Mouse (Mus musculus): ENCODE results near the gene Wdr95. TPM values are rescaled to one million over a fixed set of nuclear protein-coding genes. Genes with fewer than 3 reads are reported as not detected.

Wdr95 gene
- total and polyA plus RNA-seq, 3 experiments: not detected

- Histone ChIP-seq H3K4me1 (ENCODE audit: control insufficient read depth in 1 of 2, insufficient read depth in 2 of 2, low read length in 2 of 2) (no peaks in the 10 kb centered on the region), H3K9ac (ENCODE audit: control insufficient read depth, low read depth, low read length, poor library complexity, severe bottlenecking) (no peak overlapping the region), H3K79me2 (ENCODE audit: control insufficient read depth, insufficient read depth, low read length, poor library complexity) (no peaks in the 10 kb centered on the region), H3K4me3 (ENCODE audit: control insufficient read depth in 1 of 2, insufficient read depth in 1 of 2, low read depth in 2 of 2, low read length in 2 of 2) (no peak overlapping the region), H3K36me3 (ENCODE audit: control insufficient read depth in 1 of 2, insufficient read depth in 2 of 2, low read length in 2 of 2) (no peaks in the 10 kb centered on the region), H3K27ac (ENCODE audit: control insufficient read depth, low read depth, low read length) (no peak overlapping the region), H3K27me3 (ENCODE audit: control insufficient read depth in 1 of 2, insufficient read depth in 2 of 2, low read length in 2 of 2) (no peaks in the 10 kb centered on the region), H3K9me3 (replicated peaks; ENCODE audit: insufficient read depth, low read length) (no peaks in the 10 kb centered on the region)
- TF ChIP-seq ZNF384 (IDR thresholded peaks at IDR 0.05; ENCODE audit: low read depth, low read length) (no peak), SIN3A (IDR thresholded peaks at IDR 0.05; ENCODE audit: low read length) (no peak), NELFE (IDR thresholded peaks at IDR 0.05; ENCODE audit: low read depth, low read length) (no peak), HCFC1 (IDR thresholded peaks at IDR 0.05; ENCODE audit: low read depth, low read length) (no peak), BHLHE40 (IDR thresholded peaks at IDR 0.05; ENCODE audit: borderline replicate concordance, low read depth, low read length) (no peak), MAFK (IDR thresholded peaks at IDR 0.05; ENCODE audit: borderline replicate concordance, low read depth, low read length) (no peak)
- DNase-seq (ENCODE audit: low read depth, low spot score): no peak
Observed at GRCm38 (mm10) chr5:149560903-149561588, 32.6 kb downstream of the Wdr95 start.

GRCm38 (mm10) chr5:149566026-149566425, 37.5 kb downstream of the Wdr95 start:
- DNase-seq (ENCODE audit: low read depth, low spot score): no peak
- Histone ChIP-seq H3K4me1 (ENCODE audit: control insufficient read depth in 1 of 2, insufficient read depth in 2 of 2, low read length in 2 of 2) (no peaks in the 10 kb centered on the region), H3K36me3 (ENCODE audit: control insufficient read depth in 1 of 2, insufficient read depth in 2 of 2, low read length in 2 of 2) (no peaks in the 10 kb centered on the region), H3K9me3 (replicated peaks; ENCODE audit: insufficient read depth, low read length) (no peaks in the 10 kb centered on the region), H3K4me3 (ENCODE audit: control insufficient read depth in 1 of 2, insufficient read depth in 1 of 2, low read depth in 2 of 2, low read length in 2 of 2) (no peak overlapping the region), H3K79me2 (ENCODE audit: control insufficient read depth, insufficient read depth, low read length, poor library complexity) (no peaks in the 10 kb centered on the region), H3K27me3 (ENCODE audit: control insufficient read depth in 1 of 2, insufficient read depth in 2 of 2, low read length in 2 of 2) (no peaks in the 10 kb centered on the region), H3K9ac (ENCODE audit: control insufficient read depth, low read depth, low read length, poor library complexity, severe bottlenecking) (no peak overlapping the region), H3K27ac (ENCODE audit: control insufficient read depth, low read depth, low read length) (no peak overlapping the region)
- TF ChIP-seq CHD1 (IDR thresholded peaks at IDR 0.05; ENCODE audit: low read depth, low read length): no peak
- TF ChIP-seq SMC3 (IDR thresholded peaks at IDR 0.05; ENCODE audit: low read depth, low read length): no peak
- TF ChIP-seq CHD2 (IDR thresholded peaks at IDR 0.05; ENCODE audit: low read length): no peak
- TF ChIP-seq E2F4 (IDR thresholded peaks at IDR 0.05; ENCODE audit: borderline replicate concordance, low read depth, low read length): no peak
- no peak for TF ChIP-seq ZC3H11A (IDR thresholded peaks at IDR 0.05; ENCODE audit: low read depth, low read length)
- no peak for TF ChIP-seq POLR2AphosphoS2 (IDR thresholded peaks at IDR 0.05; ENCODE audit: low read length)
- no peak for TF ChIP-seq POLR2A (IDR thresholded peaks at IDR 0.05; ENCODE audit: control insufficient read depth in 1 of 2, insufficient read depth in 1 of 2, low read depth in 1 of 2, low read length in 2 of 2, poor library complexity in 1 of 2)
- no peak for TF ChIP-seq RAD21 (IDR thresholded peaks at IDR 0.05; ENCODE audit: low read depth, low read length)
- TF ChIP-seq TBP (IDR thresholded peaks at IDR 0.05; ENCODE audit: low read depth, low read length): no peak
- no peak for TF ChIP-seq JUND (IDR thresholded peaks at IDR 0.05; ENCODE audit: low read depth, low read length)
- no peak for TF ChIP-seq POLR2AphosphoS5 (IDR thresholded peaks at IDR 0.05; ENCODE audit: borderline replicate concordance, low read depth, low read length)
- no peak for TF ChIP-seq MEF2A (IDR thresholded peaks at IDR 0.05; ENCODE audit: extremely low read depth, insufficient replicate concordance, low read depth, low read length, poor library complexity, severe bottlenecking)
- TF ChIP-seq KAT2A (conservative IDR thresholded peaks at IDR 0.05; ENCODE audit: low read depth, low read length): no peak
- no peak for TF ChIP-seq MYB (IDR thresholded peaks at IDR 0.05; ENCODE audit: low read depth, low read length)
- no peak for TF ChIP-seq ELF1 (IDR thresholded peaks at IDR 0.05; ENCODE audit: low read depth, low read length)
- TF ChIP-seq GABPA (IDR thresholded peaks at IDR 0.05; ENCODE audit: low read depth, low read length): no peak
- TF ChIP-seq SIN3A (IDR thresholded peaks at IDR 0.05; ENCODE audit: low read length): no peak
- TF ChIP-seq ZMIZ1 (IDR thresholded peaks at IDR 0.05; ENCODE audit: low read depth, low read length): no peak
- TF ChIP-seq NRF1 (IDR thresholded peaks at IDR 0.05; ENCODE audit: insufficient read depth, low read depth, low read length, poor library complexity, severe bottlenecking): no peak
- no peak for TF ChIP-seq TAL1 (IDR thresholded peaks at IDR 0.05; ENCODE audit: low read length)

All from MEL (cell line).